Mouse (Mus musculus) forebrain, embryonic 16.5 days (tissue): ENCODE results near the gene Lix1l. TPM values are rescaled to one million over a fixed set of nuclear protein-coding genes. Genes with fewer than 3 reads are reported as not detected.
A peak's percentile ranks its signal among the peaks of the same experiment; 100 is the strongest.

ENCODE experiments used
- ATAC-seq: fragments of 200-750 bp; cut with Nextera tagmentation; 2 replicates; pipeline ENCODE4 v1.8.0; 2017; ENCODE audit warnings: mild to moderate bottlenecking, moderate library complexity
- H3K27ac ChIP-seq: fragments of 300-500 bp; sonication (generic); 2 replicates; pipeline ENCODE4 v1.5.1; 2014; ENCODE audit warnings: low read length, control low read depth
- H3K27me3 ChIP-seq: fragments of 300-500 bp; sonication (generic); replicated peaks from 2 replicates; pipeline ENCODE4 v1.6.1; 2014; ENCODE audit warnings: low read length; ENCODE audit not compliant: control insufficient read depth, insufficient read depth
- H3K36me3 ChIP-seq: fragments of 300-500 bp; sonication (generic); 2 replicates; pipeline ENCODE4 v1.6.1; 2014; ENCODE audit not compliant: control insufficient read depth, insufficient read depth
- H3K4me1 ChIP-seq: fragments of 300-500 bp; sonication (generic); replicated peaks from 2 replicates; pipeline ENCODE4 v1.6.1; 2014; ENCODE audit warnings: low read length; ENCODE audit not compliant: control insufficient read depth, insufficient read depth
- H3K4me2 ChIP-seq: fragments of 300-500 bp; sonication (generic); 2 replicates; pipeline ENCODE4 v1.6.1; 2014; ENCODE audit warnings: mild to moderate bottlenecking, low read length, control low read depth
- H3K4me3 ChIP-seq: fragments of 300-500 bp; sonication (generic); replicated peaks from 2 replicates; pipeline ENCODE4 v1.5.1; 2014; ENCODE audit warnings: mild to moderate bottlenecking, low read length, control low read depth
- H3K9ac ChIP-seq: fragments of 300-500 bp; sonication (generic); replicated peaks from 2 replicates; pipeline ENCODE4 v1.6.1; 2014; ENCODE audit warnings: low read depth, low read length, control low read depth
- H3K9me3 ChIP-seq: fragments of 300-500 bp; sonication (generic); 2 replicates; pipeline ENCODE4 v1.6.1; 2016; ENCODE audit warnings: low read length; ENCODE audit not compliant: control insufficient read depth
- WGBS: fragments of 180-500 bp; shearing (Covaris S2); extraction: QIAGEN DNeasy Blood & Tissue Kit; methylation state at CpG from one replicate; pipeline ENCODE4 v1.1.7; 2014; 5-methylcytosine and 5-hydroxymethylcytosine counted together
- polyA plus RNA-seq: library from polyadenylated mRNA; unstranded; fragments of >200 nt; fragmentation: Nextera tagmentation; extraction: Ambion mirVana; gene quantifications from 2 replicates; pipeline ENCODE4 v1.2.1, GENCODE M21; 2015

The Lix1l gene
- polyA plus RNA-seq: 6.3 and 7.5 TPM in 2 replicates

DNA sequence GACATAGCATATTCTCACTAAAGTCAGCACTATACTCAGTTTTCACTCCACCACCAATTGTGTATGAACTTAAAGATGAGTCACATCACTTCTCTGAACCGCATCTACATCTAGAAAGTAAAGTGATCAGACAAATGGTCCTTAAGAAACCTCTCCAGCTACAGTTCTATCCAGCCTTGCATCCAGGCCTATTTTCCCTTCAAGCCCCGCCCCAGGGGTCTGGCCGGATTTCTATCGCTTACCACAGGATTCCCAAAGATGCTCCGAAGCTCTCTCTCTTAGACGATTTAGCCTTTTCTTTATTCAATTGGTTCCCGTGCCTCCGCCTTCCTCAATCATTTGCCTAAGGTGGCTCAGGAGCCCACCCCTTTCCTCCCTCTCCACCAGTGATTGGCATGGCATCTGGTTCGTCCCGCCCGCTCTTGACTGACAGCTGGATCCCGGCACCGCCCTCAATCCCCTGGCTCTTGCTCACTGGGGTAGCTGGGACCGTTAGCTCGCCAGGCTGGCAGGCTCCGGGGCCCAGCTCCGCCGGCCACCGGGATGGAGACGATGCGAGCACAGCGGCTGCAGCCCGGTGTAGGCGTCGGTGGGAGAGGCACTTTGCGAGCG is at the start of gene Lix1l:
Gene Lix1l (plus strand): TSS at position 511 of the 612 bp plus-strand sequence.
- Histone ChIP-seq H3K27ac (peak within 1 kb of the TSS; percentile 96), H3K27me3 (no peaks in the 10 kb centered on the region), H3K4me3 (peak within 1 kb of the TSS; percentile 81), H3K4me1 (peaks cover 73% of the 10 kb centered on the region), H3K9me3 (no peaks in the 10 kb centered on the region), H3K36me3 (no peaks in the 10 kb centered on the region), H3K9ac (peak within 1 kb of the TSS; percentile 87), H3K4me2 (peak within 1 kb of the TSS; percentile 62)
- WGBS: under 1% methylated on average over 27 of the region's 27 CpGs
- ATAC-seq: peak; percentile 96

DNA sequence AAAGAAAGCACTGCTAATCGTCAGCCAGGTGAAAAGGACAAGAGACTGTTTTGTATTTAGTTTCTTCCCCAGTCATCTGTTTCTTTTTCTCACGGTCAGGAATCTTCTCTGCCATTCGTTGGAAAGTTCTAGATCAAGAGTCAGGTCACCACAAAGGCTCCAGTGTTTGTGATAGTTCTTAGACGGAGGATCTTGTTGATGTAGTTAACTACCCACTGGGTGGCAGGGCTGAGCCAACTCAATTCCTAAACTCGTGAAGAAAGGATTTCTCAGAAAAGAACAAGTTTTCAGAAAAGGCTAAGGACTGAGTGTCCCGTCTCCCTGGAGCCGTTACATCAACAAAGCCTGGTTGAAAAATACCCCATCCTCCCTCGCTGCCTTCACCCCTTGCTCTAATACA is 49.7 kb upstream of the Lix1l start:
- ATAC-seq: no peak

DNA sequence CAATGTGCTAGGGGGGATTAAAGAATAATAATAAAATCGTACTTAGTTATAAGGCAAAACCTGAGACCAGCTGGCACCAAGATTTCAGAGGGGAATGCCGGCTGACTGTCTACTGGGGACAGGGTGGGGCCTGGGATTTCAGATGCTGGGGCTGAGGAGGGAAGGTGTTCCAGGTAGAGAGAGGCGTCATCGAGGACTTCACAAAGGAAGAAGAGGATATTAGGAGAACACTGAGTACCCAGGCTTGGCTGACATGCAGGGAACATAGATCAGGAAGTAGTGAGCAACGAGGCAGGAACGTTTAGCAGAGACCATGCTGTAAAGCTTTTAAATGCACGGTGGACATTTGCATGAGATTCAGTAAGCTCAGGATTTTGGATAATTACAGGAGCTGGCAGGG is 49.1 kb upstream of the Lix1l start:
- H3K9me3 ChIP-seq: no peaks in the 10 kb centered on the region
- no peak overlapping the region for H3K4me3 ChIP-seq
- ATAC-seq: no peak
- peaks cover 22% of the 10 kb centered on the region for H3K4me1 ChIP-seq
- no peak overlapping the region for H3K27ac ChIP-seq
- H3K9ac ChIP-seq: no peak overlapping the region
- H3K36me3 ChIP-seq: no peaks in the 10 kb centered on the region
- 67% methylated on average over 7 of the region's 7 CpGs for WGBS
- H3K4me2 ChIP-seq: no peak overlapping the region
- H3K27me3 ChIP-seq: no peaks in the 10 kb centered on the region

More for the DNA sequence above, 49.7 kb upstream of the Lix1l start:
- Histone ChIP-seq H3K4me3 (no peak overlapping the region), H3K9me3 (no peaks in the 10 kb centered on the region), H3K9ac (no peak overlapping the region), H3K36me3 (no peaks in the 10 kb centered on the region), H3K27ac (no peak overlapping the region), H3K4me2 (no peak overlapping the region), H3K27me3 (no peaks in the 10 kb centered on the region), H3K4me1 (peaks cover 15% of the 10 kb centered on the region)
- WGBS: 7% methylated on average over 8 of the region's 8 CpGs

DNA sequence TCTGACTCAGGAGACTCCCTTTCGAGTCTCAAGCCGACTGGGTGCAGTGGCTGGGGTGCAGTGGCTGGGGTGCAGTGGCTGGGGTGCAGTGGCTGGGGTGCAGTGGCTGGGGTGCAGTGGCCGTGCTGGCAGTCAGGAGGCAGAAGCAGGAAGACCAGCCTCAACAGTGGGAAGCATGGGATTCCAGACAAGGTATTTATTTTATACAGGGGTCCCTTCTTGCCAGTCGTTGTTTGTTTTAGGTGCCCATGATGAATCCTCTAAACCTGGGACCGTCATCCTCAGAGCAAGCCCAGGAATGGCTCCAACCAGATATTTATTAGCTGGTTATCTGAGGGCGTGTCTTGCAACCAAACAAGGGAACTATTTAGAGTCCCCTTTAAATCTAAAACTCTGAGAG is 47.3 kb upstream of the Lix1l start:
- Histone ChIP-seq H3K4me1 (peaks cover 22% of the 10 kb centered on the region), H3K4me2 (no peak overlapping the region), H3K9me3 (no peaks in the 10 kb centered on the region), H3K27ac (no peak overlapping the region), H3K36me3 (no peaks in the 10 kb centered on the region), H3K9ac (no peak overlapping the region), H3K27me3 (no peaks in the 10 kb centered on the region), H3K4me3 (no peak overlapping the region)
- WGBS: 85% methylated on average over 6 of the region's 6 CpGs
- ATAC-seq: no peak

GRCm38 (mm10) chr3:96554251-96554650 is 46.7 kb upstream of the Lix1l start:
- H3K4me3 ChIP-seq: no peak overlapping the region
- H3K36me3 ChIP-seq: no peaks in the 10 kb centered on the region
- no peaks in the 10 kb centered on the region for H3K27me3 ChIP-seq
- H3K9me3 ChIP-seq: no peaks in the 10 kb centered on the region
- ATAC-seq: no peak
- WGBS: 81% methylated on average over 6 of the region's 6 CpGs
- no peak overlapping the region for H3K27ac ChIP-seq
- H3K4me2 ChIP-seq: no peak overlapping the region
- H3K4me1 ChIP-seq: peaks cover 28% of the 10 kb centered on the region
- H3K9ac ChIP-seq: no peak overlapping the region

DNA sequence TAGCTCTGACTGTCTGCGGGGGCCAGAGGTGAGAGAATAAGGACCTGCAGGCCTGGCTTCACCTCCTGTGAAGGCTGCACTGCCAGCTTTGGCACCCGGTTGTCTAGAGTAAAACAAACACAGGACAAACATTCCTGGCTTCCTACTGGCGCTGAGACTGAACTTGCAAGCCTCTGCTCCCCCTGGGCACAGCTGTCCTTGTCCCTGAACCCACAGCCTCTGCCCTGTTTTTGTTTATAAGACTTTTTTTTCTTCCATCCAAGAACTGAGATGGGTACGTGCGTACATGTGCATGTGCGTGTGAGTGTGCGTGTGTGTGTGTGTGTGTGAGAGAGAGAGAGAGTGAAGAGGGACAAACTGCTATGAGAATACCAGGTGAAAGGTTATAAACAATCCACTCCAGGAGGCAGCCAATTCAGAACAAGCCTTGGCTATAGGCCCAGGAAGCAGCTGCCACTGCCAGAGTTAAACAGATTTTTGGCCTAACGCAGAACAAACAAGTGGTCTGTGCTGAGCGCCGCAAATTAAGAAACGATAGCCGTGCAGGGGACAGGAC is 45.8 kb upstream of the Lix1l start:
- H3K9ac ChIP-seq: no peak overlapping the region

DNA sequence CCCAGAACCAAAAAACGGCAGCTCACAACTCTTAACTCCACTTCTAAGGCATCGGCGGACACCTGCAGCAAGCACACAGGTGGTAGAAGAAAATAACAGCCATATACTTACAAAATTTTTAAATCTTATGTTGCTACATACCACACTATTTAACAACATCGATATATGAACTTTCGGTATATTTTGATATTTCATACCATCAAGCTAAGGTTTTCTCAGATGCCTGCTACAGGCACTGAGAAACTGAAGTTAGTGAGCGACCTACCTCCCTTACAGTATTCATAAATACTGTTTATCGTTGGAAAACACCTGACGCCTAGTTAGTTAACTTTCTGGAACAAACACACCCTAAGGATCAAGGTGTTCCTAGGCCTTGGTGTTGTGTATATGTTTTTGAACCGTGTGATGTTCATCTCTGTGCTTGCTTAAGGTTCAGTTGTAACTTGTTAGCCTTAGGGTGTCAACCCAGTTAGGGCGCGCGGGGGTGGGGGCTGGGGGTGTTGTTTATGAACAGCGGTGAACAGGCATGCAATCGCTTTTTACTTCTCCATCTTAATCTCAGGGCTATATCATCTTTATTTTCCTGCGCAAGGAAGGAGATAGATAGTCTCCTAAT is 44.8 kb upstream of the Lix1l start:
- WGBS: 85% methylated on average over 15 of the region's 15 CpGs
- Histone ChIP-seq H3K36me3 (peaks cover 9% of the 10 kb centered on the region), H3K9ac (no peak overlapping the region), H3K27me3 (no peaks in the 10 kb centered on the region), H3K4me3 (no peak overlapping the region), H3K9me3 (no peaks in the 10 kb centered on the region), H3K4me2 (no peak overlapping the region), H3K27ac (peak overlapping the region; percentile 33; the same call in 1 of the 2 replicates), H3K4me1 (peaks cover 46% of the 10 kb centered on the region)
- no peak for ATAC-seq

More for the DNA sequence above, 45.8 kb upstream of the Lix1l start:
- H3K4me2 ChIP-seq: no peak overlapping the region
- H3K4me1 ChIP-seq: peaks cover 37% of the 10 kb centered on the region
- peak; percentile 22 for ATAC-seq
- H3K27ac ChIP-seq: peak overlapping the region; percentile 29; the same call in 1 of the 2 replicates
- no peaks in the 10 kb centered on the region for H3K27me3 ChIP-seq
- no peak overlapping the region for H3K4me3 ChIP-seq
- WGBS: 13% methylated on average over 12 of the region's 12 CpGs
- H3K36me3 ChIP-seq: peaks cover 1% of the 10 kb centered on the region; the same call in 1 of the 2 replicates
- H3K9me3 ChIP-seq: no peaks in the 10 kb centered on the region

DNA sequence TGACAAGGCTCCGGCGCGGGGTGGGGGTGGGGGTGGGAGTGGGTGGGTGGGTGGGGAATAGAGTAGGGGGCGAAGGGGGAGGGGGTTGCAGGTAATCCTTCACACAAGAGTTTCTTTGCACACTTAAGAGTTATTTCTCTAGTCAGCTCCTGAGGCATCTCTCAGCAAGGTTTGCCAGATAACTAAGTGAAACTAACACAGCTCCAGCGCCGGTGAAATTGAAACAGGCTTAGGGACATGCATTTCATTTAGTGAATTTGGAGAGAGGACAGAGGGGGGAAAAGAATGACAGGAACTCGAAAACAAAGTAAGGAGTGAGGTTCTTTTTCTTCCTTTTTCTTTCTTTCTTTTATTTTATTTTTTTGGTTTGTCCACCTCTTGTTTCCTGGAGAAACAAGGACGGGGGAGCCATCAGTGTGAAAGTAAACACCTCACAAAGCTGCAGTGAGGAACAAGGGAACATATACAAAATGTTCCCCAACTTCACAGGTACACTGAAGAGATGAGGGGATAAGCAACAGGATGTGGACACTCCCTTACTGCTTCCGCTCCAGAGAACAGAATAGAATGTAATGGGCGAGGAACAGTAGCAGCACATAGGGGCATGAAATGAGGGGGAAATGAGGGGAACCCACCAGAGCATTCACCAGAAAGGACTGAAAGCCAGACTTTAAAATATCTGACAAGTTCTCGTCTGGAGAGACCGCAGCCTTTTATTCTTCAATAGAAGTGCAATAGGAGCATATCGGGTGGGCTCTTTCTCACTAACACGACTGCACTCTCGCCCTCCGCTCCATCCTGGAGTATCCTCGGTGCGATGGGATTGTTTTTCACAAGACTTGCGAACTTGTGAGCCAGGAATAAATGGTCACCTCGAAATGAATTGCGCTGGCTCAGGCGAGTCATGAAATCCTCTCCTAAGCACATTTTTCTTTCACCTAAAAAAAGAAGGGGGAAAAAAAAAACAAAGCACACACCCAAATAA is 44.0 kb upstream of the Lix1l start:
- 6% methylated on average over 22 of the region's 22 CpGs for WGBS

More for the DNA sequence above, 44.0 kb upstream of the Lix1l start:
- no peaks in the 10 kb centered on the region for H3K27me3 ChIP-seq
- ATAC-seq: peak; percentile 1
- H3K9ac ChIP-seq: peak overlapping the region; percentile 62
- peak overlapping the region; percentile 81 for H3K27ac ChIP-seq
- no peaks in the 10 kb centered on the region for H3K9me3 ChIP-seq
- H3K4me2 ChIP-seq: peak overlapping the region; percentile 77
- peaks cover 48% of the 10 kb centered on the region for H3K4me1 ChIP-seq
- H3K4me3 ChIP-seq: peak overlapping the region; percentile 85
- H3K36me3 ChIP-seq: peaks cover 12% of the 10 kb centered on the region
